Mouse (Mus musculus) mesoderm, embryonic 11.5 days (tissue): Measurements from ENCODE around the gene Tspan14.

Experiments
- DNase-seq: peaks from one replicate; pipeline ENCODE4 v3.0.0-alpha.2; 2012; ENCODE audit warnings: low read depth, low spot score

Gene Tspan14

GRCm38 (mm10) chr14:40885752-40886151, 80.9 kb downstream of the Tspan14 start:
- no peak for DNase-seq

GRCm38 (mm10) chr14:40885225-40885624, 81.4 kb downstream of the Tspan14 start:
- DNase-seq: no peak

- no peak for DNase-seq
These were observed 92.0 kb downstream of the Tspan14 start for GRCm38 (mm10) chr14:40874565-40874964.

- DNase-seq: no peak
These were observed 92.6 kb downstream of the Tspan14 start for GRCm38 (mm10) chr14:40873961-40874360.

- DNase-seq: no peak
These were observed 96.0 kb downstream of the Tspan14 start for GRCm38 (mm10) chr14:40870598-40870997.

- DNase-seq: no peak
These were observed 101.6 kb downstream of the Tspan14 start for GRCm38 (mm10) chr14:40864811-40865514.

- DNase-seq: no peak
These were observed 102.9 kb downstream of the Tspan14 start for GRCm38 (mm10) chr14:40863659-40864058.

GRCm38 (mm10) chr14:40863022-40863421, 103.6 kb downstream of the Tspan14 start:
- no peak for DNase-seq
